Mouse (Mus musculus) lung, postnatal 25 days (tissue): ENCODE measurements around the gene Bend7.
A peak's percentile ranks its signal among the peaks of the same experiment; 100 is the strongest.

Experiments used
- DNase-seq: peaks from one replicate; pipeline ENCODE4 v3.0.0; 2022; ENCODE audit warnings: low spot score

Gene Bend7

GRCm38 (mm10) chr2:4717769-4718661 lies at the start of gene Bend7:
Bend7 (plus strand) TSS chr2:4717831.
- peak; percentile 23 for DNase-seq

GRCm38 (mm10) chr2:4668626-4669025 lies 49.0 kb upstream of the Bend7 start:
- DNase-seq, result no peak

GRCm38 (mm10) chr2:4669701-4670100 lies 47.9 kb upstream of the Bend7 start:
- DNase-seq, result no peak

GRCm38 (mm10) chr2:4671636-4672035 lies 46.0 kb upstream of the Bend7 start:
- peak; percentile 8 for DNase-seq

GRCm38 (mm10) chr2:4679886-4680285 lies 37.7 kb upstream of the Bend7 start:
- no peak for DNase-seq

- DNase-seq, result no peak
These were observed 6.4 kb upstream of the Bend7 start for GRCm38 (mm10) chr2:4711262-4711661.

- peak; percentile 27 for DNase-seq
These were observed 406 bp upstream of the Bend7 start for GRCm38 (mm10) chr2:4717081-4717768.

- DNase-seq, result no peak
These were observed 5.5 kb downstream of the Bend7 start for GRCm38 (mm10) chr2:4723088-4723487.

GRCm38 (mm10) chr2:4730161-4730560 lies 12.5 kb downstream of the Bend7 start:
- DNase-seq, result no peak

- DNase-seq, result no peak
These were observed 16.3 kb downstream of the Bend7 start for GRCm38 (mm10) chr2:4733971-4734370.

GRCm38 (mm10) chr2:4736095-4736797 lies 18.6 kb downstream of the Bend7 start:
- DNase-seq, result peak; percentile 83

GRCm38 (mm10) chr2:4736798-4737155 lies 19.1 kb downstream of the Bend7 start:
- peak; percentile 81 for DNase-seq

- DNase-seq, result peak; percentile 27
These were observed 34.3 kb downstream of the Bend7 start for GRCm38 (mm10) chr2:4751918-4752317.

GRCm38 (mm10) chr2:4755716-4756115 lies 38.1 kb downstream of the Bend7 start:
- DNase-seq, result no peak

- no peak for DNase-seq
These were observed 39.6 kb downstream of the Bend7 start for GRCm38 (mm10) chr2:4757218-4757617.

- no peak for DNase-seq
These were observed 43.1 kb downstream of the Bend7 start for GRCm38 (mm10) chr2:4760741-4761140.

- DNase-seq, result no peak
These were observed 44.3 kb downstream of the Bend7 start for GRCm38 (mm10) chr2:4761906-4762305.

GRCm38 (mm10) chr2:4764071-4764470 lies 46.4 kb downstream of the Bend7 start:
- no peak for DNase-seq

GRCm38 (mm10) chr2:4770376-4770775 lies 52.7 kb downstream of the Bend7 start:
- no peak for DNase-seq

- no peak for DNase-seq
These were observed 56.3 kb downstream of the Bend7 start for GRCm38 (mm10) chr2:4773911-4774310.

- DNase-seq, result peak; percentile 9
These were observed 59.7 kb downstream of the Bend7 start for GRCm38 (mm10) chr2:4777291-4777690.

- no peak for DNase-seq
These were observed 64.0 kb downstream of the Bend7 start for GRCm38 (mm10) chr2:4781641-4782040.

GRCm38 (mm10) chr2:4782401-4782800 lies 64.8 kb downstream of the Bend7 start:
- no peak for DNase-seq
